Mouse (Mus musculus): ENCODE results near the gene Dusp12.

The Dusp12 gene

DNA sequence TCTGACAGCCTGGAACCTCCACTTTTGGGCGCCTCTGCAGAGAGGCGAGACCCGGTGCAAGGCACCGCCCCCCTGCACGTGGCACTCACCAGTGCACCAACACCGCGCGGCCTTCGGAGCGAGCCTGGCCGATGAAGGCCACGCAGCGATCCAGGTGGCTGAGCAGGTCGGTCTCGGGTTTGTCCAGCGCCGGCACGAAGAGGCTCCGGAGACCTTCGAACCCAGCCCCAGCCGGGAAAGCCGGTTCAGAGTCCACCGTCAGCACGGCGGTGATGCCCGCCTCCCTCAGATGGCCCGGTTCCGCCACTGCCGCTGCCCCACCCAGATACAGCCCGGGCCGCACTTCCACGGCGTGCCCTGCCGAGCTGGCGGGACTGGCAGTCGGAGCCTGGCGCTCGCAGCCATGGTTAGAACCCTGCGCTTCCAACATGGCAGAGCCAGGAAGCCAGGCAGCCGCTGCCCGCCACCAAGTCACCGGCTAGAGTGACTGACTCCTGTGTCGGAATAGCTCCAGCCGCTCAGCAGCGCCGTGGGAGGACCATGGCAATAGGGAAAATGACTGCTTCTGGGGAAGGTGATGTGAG, at the start of gene Dusp12, which contains the start of gene Gm26620:
TSS of gene Dusp12 (minus strand) at position 563 of the 584 bp plus-strand sequence.
TSS of gene Gm26620 (plus strand) at position 88 of the 584 bp plus-strand sequence.
- DNase-seq = peak; percentile 85

DNA sequence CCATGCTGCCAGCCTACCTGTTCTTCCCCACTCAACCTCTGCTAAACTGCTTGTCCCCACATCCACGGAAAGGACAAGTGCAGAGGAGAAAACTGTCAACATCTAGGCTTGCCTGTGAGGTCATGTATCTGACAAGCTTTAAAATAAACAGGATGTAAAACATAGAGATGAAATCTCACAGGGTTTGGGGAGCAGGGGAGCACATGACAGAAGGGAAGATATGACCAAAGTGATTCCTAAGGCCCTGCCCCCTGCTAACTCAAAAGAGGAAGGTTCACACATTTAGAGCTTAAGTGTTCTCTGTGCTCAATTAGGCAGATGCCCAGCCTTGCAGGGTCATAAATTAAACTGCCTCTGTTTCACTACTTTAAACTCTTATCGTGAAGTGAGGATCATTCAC, 49.0 kb upstream of the Dusp12 start:
- DNase-seq = no peak

DNA sequence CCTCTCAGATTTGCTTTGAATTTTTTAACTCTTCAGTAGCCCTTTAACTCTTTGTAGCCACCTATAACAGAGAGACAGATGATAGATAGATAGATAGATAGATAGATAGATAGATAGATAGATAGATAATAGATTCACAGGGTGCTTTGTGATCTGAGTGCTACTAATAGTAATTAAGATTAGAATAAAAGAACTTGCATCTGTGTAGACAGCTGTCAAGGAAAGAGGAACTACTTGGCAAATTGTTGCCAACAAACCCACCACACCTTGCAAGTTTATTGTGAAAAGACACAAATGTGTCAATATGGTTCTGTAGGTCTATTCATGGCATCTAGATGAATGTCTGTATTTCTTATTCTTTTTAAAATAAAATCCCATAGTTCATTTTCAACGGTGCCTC, 48.6 kb upstream of the Dusp12 start:
- DNase-seq = no peak

DNA sequence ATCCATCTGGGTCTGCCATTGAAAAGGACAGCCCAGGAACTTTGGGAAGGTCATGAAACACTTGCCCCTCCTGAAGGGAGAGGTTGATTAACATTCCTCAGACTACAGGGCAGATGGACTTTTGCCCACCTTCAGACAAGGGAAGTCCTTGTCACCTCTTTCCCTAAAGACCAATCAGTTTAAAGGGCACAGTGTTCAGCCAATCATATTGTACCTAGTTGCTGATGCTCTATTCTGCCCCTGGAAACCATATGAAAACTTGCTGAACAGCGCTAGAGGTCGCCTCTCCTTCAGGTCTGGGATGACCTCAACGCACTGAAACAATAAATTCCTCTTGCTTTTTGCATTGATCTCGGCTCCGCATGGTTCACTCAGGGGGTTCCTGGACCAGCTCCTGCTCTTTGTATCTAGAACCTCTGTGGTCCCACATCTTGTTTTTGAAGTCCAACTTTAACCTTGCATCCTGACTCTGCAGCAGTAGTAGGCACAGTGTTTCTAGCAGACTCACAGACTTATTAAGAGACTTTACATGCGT, 48.1 kb upstream of the Dusp12 start:
- no peak for DNase-seq

DNA sequence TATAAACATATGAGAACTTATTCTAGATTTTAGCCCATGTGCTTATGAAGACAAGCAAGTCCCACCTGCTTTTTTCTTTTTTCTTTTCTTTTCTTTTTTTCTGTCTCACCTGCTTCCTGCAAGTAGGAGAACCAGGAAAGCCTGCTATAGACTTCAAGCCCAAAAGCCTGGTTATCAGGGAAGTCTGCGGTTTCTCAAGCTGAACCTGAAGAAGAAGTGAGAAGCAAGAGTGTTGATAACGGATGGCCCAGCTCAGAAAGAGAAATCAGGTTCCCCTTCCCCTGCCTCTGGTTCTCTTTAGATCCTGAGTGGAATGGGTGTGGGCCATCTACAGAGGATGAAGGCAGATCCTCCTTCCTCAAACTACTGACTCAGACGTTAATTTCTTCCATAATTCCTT, 46.7 kb upstream of the Dusp12 start:
- DNase-seq = no peak

DNA sequence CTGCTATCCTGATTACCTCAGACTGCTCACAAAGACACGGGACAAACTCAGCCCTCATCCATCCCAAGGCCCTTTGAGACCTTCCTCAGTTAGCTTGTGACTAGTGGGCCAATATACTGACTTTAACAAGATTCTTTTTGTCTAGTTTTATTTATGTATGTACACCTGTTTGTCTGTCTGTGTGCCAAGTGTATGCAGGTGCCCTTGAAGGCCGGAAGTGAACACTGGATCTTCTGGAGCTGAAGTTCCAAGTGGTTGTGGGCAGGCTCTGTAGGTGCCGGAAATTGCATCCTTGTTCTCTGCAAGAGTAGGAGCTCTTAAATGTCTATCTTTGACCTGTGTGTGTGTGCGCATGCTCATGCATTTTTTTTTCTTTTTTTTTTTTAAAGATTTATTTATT, 43.9 kb upstream of the Dusp12 start:
- no peak for DNase-seq

DNA sequence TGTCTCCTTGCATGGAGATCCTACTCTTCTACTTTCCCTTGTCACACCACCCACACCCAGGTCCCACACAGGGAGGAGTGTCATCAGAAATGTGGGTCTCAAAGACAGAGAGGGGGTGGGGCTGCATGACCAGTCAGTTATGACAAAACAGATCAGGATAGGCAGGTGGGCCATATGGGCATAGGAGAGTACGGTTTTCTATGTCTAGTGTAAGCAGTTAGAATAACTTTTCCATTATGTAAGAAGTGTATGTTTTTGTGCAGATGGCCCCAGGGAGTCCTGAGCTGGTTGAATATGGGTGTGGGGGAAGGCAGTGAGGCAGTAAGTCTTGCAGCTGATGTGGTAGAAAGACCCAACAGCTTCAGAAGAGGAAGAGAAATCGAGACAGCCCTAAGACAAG, 43.1 kb upstream of the Dusp12 start:
- no peak for DNase-seq

DNA sequence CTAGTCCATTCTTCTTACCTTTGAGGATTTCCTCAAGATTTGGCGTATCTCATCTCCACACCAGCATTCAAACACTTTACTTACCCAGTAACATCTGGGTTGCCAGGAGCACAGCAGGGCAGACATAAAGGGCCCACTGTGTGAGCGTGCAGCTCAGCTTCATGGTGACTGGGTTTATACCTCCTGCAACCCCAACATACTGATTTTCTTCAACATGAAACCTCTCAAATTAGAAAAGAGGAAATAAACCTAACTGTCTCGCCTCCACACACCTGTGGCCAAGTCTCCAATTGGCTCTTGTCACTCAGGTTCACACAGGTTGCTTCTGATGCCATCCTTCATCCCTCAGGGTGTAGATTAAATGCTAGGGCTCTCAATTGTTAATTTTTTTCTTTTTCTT, 42.0 kb upstream of the Dusp12 start, which contains the start of gene Fcrla:
TSS of gene Fcrla (minus strand) at position 206 of the 400 bp plus-strand sequence.
- no peak for DNase-seq

DNA sequence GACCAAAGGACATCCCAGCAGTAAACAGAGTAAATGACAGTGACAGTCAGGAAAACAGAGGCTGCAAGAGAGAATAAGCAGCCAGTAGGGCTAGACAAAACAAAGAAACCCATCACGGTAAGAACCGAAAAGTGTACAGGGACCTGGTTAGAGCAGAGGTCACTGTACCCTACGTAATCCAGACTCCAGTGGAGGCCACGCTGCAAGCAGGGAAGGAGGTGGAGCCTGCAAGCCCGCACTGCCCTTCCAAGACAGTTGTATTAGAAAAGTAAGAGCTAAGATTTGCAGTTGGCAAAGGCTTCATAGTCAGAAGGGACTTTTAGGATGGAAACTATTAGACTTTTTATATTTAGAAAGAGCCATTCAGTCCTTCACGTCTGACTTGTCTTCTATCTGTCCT, 41.6 kb upstream of the Dusp12 start:
- no peak for DNase-seq

DNA sequence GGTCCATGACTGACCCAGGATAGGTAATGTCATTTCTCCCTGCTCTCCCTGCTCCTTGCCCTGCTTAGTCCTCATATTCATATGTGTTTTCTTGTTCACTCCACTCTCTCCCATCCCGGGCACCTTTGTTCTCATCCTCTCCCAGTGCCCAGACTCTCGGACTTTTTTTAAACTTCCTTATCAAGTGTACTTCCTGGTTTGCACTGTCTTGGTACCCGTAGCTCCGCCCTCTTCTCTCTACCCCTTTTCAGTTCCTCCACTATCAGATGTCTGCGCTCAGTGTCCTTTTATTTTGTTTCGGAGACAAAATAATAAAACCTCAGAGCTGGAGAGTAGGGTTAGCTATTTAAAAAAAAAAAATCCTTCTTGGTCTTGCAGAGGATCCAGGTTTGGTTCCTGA, 39.1 kb upstream of the Dusp12 start:
- no peak for DNase-seq

DNA sequence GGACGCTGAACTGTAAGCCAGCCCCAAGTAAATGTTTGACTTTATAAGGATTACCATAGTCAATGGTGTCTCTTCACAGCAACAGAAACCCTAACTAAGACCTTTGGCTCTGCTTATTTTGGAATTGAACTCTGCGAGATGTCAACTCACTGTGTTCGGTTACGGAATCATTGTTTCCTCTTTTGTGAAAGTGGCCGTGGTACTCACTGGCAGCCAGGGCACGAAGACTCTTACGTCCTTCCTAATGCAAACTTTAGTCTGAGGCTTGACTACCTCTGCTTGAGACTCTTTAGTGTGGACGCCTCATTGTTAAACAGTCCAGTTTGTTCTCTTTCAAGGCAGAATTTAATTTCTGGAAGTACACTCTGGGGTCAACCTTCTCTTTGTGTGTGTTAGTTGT, 34.0 kb upstream of the Dusp12 start:
- DNase-seq = no peak

DNA sequence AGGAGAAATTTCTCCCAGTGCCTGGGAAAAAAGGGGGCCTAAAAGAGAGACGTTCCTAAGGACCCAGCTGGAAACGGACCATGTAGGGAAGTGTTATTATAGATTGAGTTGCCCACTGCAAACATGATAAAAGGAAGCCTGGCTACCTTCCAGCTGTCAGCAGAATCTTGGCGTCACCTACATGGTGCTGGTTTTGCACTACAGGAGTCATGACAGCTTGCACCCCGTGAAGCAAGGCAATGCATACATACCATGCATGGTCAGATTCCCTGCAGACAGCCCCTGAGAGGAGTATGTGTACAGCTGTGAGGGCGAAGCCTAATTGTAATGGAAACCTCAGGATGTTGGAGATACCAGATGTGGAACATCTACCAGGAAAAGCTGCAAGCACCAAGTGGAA, 30.3 kb upstream of the Dusp12 start:
- no peak for DNase-seq

DNA sequence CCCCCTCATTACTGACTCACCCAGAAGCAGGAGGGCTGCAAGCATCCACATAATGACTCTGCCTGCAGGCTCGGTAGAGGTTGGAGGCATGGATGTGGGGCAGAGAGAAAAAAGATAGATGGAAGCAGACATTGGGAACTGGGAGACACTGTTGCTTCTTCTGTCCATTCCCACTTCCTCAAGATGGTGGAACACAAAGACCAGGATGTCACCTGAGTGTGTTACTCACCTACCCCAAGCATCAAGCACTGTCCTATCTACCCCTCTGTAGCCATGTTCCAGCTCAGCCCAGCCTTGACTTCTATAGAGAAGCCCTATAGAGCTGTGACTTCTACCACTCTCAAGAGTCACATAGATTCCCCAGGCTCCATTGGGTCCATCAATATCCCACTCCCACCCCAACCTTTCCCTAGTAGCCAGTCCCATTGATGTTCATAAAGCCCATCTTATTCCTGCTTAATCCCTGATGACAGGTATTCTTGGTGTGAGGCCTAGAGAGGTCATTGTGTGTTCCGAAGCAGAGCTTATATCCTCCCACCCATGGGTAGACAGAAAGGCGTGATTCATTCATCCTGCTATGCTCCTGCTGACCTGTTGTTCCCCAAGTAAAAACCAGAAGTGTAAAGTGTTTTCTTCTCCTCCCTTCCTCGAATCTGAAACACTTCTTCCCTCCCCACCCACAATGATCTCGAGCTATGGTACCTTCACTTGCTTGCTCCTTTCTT, 27.7 kb upstream of the Dusp12 start, which contains the start of gene Fcrlb:
TSS of gene Fcrlb (minus strand) at position 51 of the 725 bp plus-strand sequence.
- DNase-seq = no peak

DNA sequence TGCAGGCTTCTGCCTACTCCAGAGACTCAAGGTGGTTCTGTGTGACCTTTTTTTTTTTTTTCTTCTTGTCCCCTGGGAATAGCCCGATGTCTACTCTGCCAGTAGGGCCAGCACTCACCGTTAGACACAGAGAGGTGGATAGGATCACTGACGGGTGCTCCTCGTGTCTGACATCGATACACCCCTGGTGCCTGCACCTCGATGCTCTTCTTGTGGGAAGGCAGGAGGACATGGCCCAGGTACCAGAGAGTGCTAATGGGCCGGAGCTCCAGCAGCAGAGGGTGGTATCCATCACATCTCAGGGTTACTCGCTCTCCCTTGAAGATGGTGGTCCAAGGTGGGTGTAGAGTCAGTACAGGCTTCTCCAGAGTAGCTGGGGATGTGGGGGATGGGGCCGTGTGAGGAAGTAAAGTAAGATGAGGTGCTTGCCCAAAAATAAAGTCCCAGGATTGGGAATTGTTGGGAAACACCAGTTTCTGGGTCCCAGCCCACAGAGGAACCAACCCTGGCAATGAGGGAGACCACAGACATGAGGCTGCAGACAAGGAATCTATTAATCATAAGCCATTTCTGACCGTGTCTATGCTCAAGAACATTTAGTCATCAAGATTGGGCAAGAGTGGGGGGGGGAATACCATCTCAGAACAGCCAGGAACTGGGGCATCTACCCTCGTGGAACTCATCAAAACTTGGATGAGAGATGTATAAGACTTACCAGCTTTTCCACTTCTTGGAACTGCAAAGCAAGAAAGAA, 26.7 kb upstream of the Dusp12 start:
- no peak for DNase-seq

DNA sequence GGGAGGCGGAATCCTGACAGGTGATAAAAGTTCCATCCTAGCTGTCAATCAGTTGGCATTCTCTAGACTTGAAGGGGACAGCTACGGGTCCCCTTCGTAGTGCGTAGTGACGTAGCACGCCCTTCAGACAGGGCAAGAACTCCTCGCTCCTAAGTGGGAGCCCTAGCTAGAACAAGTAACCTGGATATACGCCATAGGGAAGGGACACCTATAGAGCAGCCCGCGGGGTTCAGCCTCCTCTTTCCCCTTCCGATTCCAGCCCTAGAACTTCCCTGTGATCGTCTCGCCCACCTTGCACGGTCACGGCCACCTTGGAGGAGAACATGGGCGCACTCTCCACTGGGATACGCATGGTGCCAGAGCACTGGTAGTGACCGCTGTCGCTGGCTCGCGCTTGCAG, 23.0 kb upstream of the Dusp12 start:
- peak; percentile 7 for DNase-seq

DNA sequence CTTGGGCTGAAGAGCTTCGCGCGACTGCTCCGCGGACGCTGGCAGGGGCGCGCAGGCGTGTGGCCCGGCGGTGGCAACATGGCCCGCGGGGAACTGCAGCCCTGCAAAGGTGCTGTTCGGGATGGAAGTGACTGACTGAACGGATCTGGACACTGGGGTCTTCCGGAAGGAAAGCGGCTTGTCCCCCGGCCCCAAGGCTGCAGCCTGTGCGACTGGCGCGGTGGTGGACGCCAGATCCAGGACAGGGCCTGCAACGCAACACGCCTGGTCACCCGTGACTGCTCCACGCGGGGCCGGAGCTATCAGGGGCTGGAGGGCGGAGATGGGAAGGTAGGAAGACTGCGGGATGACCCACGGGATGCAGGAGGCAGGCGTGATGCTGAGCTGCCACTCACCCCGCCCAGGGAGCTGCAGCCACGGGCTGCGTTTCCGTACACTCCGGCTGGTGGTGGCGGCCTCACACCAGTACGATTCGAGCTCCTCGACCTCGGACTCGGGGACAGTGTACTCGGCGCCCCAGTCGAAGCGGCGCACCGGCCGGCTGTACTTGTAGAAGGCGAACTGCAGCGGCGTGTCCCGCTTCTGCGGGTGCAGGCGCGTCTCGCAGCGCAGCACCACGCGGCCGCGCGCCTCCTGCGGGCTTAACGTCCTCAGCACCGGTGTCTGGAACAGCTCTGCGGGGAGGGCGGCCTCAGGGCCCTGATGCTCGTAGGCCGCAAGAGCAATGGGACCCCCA, 22.3 kb upstream of the Dusp12 start:
- DNase-seq = peak; percentile 44

DNA sequence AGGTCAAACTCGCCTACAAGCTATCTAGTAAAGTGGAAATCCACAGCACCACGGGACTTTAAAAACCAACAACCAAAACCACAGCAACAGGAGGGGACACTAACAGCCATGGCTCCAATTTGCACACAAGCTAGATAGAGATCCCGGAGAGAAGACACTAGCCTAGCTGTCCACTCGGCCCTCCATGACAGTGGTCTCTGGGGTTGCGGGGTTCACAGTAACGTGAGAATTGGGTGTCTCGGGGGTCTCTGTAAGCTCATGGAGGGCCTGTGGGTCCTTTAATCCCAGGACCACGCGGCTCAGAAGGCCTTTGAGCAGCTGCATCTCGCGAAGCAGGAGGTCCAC, 21.7 kb upstream of the Dusp12 start:
- no peak for DNase-seq

DNA sequence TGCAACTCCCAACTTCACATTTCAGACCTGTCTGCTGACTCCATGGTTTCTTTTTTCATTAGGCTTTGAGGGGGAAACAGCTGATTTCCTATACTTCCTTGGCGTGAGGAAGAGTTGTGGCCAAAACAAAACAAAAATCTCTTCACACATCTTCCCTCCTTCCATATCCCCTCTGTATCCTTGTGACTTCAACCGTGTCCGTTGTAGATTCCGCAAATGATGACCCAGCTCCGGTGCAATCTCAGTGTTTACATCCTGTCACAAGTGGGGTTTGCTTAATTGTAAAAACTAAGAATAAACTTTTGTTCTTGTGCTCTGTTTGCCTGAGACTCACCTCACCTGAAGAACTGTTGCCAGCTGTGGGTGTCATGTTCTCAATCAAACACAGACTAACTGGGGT, 18.1 kb upstream of the Dusp12 start:
- DNase-seq = no peak

DNA sequence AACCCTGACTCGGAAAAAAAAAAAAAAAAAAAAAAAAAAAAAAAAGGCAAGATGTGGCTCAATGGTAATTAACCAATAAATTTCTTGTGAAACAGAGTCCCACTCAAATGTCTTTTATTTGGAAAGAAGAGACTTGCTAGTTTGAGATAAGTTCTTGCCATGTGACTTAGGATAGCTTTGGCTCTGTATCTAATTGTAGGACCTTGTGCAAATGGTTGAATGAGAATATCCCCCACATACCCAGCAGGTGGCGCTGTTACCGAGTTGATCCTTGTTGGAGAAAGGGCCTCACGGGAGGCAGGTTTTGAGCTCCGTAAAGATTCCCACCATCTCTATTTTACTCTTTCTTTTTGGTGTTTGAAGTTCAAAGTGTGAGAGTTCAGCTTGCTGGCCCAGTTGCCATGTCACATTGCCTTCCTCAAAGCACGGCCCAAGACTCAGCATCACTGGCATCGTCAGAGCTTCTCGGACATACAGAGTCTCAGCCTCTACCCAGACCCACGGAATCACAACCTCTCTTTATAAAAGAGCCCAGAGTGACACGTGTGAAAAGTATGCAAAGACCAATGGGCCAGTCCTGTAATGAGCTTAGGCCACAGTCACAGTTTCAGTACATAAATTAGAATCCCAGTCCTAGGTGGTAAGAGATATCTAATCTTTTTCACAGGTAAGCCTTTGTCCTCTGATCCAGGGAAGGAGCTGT, 16.3 kb upstream of the Dusp12 start:
- DNase-seq = peak; percentile 93

DNA sequence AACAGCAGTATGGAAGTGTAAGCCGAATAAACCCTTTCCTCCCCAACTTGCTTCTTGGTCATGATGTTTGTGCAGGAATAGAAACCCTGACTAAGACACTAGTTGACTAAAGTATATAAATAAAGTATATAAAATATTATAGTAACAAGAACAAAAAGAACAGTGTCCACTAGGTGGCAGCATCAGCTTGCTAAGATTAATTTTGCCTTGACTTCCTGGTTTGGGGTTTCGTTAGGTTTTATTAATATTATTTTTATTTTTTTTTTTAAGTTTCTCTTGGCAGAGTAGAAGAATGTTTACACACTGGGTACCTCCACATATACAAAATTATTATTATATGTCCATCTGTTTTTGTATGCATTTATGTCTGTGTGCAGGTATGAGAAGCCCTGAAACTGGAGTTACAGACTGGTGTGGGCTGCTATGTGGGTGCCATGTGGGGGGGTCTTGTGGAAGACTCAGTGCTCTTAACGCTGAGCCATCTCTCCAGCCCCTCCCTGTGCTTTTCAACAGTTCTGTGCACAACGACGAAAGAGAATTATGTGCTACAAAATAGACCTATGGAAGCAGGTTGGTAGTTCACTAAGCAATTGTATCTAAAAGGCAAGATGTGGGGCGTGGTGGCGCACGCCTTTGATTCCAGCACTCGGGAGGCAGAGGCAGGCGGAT, 15.6 kb upstream of the Dusp12 start:
- DNase-seq = peak; percentile 61

DNA sequence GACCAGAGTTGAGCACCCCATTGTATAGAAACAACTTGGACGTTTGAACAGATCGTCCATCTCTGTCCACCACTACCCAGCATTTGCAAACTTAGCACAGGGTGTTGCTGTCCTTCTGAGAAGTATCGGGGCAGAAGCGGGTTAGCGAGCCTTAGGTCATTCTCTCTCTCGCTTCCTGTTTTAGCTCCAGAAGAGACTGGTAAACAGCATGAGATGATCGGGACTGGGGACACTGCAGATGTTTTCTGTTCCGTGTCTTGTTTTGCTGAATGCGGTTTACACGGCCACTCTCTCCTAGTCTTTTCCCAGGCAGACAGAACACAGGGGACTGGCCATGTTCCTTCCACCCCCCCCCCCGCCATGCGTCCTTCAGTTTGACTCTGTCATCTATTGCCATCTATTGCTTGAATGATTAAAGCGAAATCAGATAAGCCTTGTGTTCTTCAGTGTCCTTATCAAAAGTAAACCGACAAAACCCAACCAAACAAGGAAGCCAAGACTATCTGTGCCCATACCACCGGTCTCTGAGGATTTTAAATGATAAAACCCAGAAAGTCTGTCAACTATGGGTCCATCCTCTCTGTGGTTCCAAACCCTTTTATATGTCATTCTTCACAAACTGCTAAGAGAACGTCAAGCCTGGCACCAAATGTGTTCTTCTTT, 13.2 kb upstream of the Dusp12 start:
- DNase-seq = no peak

Measured in right cerebral cortex, postnatal 4 days (tissue).